Mouse (Mus musculus): ENCODE results near the gene Npnt.

Npnt gene

GRCm38 (mm10) chr3:132934649-132935048 lies 15.4 kb downstream of the Npnt start:
- no peak for DNase-seq

- no peak for DNase-seq
Measured at GRCm38 (mm10) chr3:132931526-132931925, 18.6 kb downstream of the Npnt start.

GRCm38 (mm10) chr3:132929866-132930265 lies 20.2 kb downstream of the Npnt start:
- no peak for DNase-seq

- DNase-seq, result no peak
Measured at GRCm38 (mm10) chr3:132928186-132928585, 21.9 kb downstream of the Npnt start.

GRCm38 (mm10) chr3:132919798-132920197 lies 30.3 kb downstream of the Npnt start:
- no peak for DNase-seq

- DNase-seq, result no peak
Measured at GRCm38 (mm10) chr3:132919240-132919639, 30.9 kb downstream of the Npnt start.

- no peak for DNase-seq
Measured at GRCm38 (mm10) chr3:132917356-132918090, 32.6 kb downstream of the Npnt start.

- DNase-seq, result no peak
Measured at GRCm38 (mm10) chr3:132915661-132916060, 34.4 kb downstream of the Npnt start.

- DNase-seq, result no peak
Measured at GRCm38 (mm10) chr3:132912420-132912819, 37.7 kb downstream of the Npnt start.

- no peak for DNase-seq
Measured at GRCm38 (mm10) chr3:132911716-132912115, 38.4 kb downstream of the Npnt start.

GRCm38 (mm10) chr3:132910727-132911126 lies 39.4 kb downstream of the Npnt start:
- DNase-seq, result no peak

GRCm38 (mm10) chr3:132909736-132910135 lies 40.4 kb downstream of the Npnt start:
- no peak for DNase-seq

GRCm38 (mm10) chr3:132907506-132908203 lies 42.4 kb downstream of the Npnt start:
- DNase-seq, result no peak

GRCm38 (mm10) chr3:132905224-132905930 lies 44.7 kb downstream of the Npnt start:
- no peak for DNase-seq

- DNase-seq, result no peak
Measured at GRCm38 (mm10) chr3:132903386-132903785, 46.7 kb downstream of the Npnt start.

- DNase-seq, result no peak
Measured at GRCm38 (mm10) chr3:132902921-132903320, 47.2 kb downstream of the Npnt start.

GRCm38 (mm10) chr3:132902206-132902605 lies 47.9 kb downstream of the Npnt start:
- DNase-seq, result no peak

GRCm38 (mm10) chr3:132897891-132898290 lies 52.2 kb downstream of the Npnt start:
- DNase-seq, result no peak

- DNase-seq, result no peak
Measured at GRCm38 (mm10) chr3:132897390-132897789, 52.7 kb downstream of the Npnt start.

GRCm38 (mm10) chr3:132894086-132894485 lies 56.0 kb downstream of the Npnt start:
- DNase-seq, result no peak

- DNase-seq, result no peak
Measured at GRCm38 (mm10) chr3:132893676-132894075, 56.4 kb downstream of the Npnt start.

GRCm38 (mm10) chr3:132893044-132893443 lies 57.0 kb downstream of the Npnt start:
- DNase-seq, result no peak

- DNase-seq, result no peak
Measured at GRCm38 (mm10) chr3:132892481-132892880, 57.6 kb downstream of the Npnt start.
